Mouse (Mus musculus) heart, embryonic 16.5 days (tissue): ENCODE measurements around the gene Stim2. TPM values are rescaled to one million over a fixed set of nuclear protein-coding genes. Genes with fewer than 3 reads are reported as not detected.

Source experiments
- ATAC-seq: fragments of 200-750 bp; cut with Nextera tagmentation; replicated peaks from 2 replicates; pipeline ENCODE4 v1.8.0; 2017; ENCODE audit warnings: moderate number of reproducible peaks; ENCODE audit not compliant: insufficient read depth, low FRiP score; ENCODE audit errors: extremely low read depth
- H3K27ac ChIP-seq: fragments of 300-500 bp; sonication (generic); 2 replicates; pipeline ENCODE4 v1.5.1; 2014; ENCODE audit warnings: mild to moderate bottlenecking, low read length, control low read depth, moderate library complexity
- H3K27me3 ChIP-seq: fragments of 300-500 bp; sonication (generic); 2 replicates; pipeline ENCODE4 v1.6.1; 2014; ENCODE audit warnings: low read length, mixed read lengths; ENCODE audit not compliant: control insufficient read depth, insufficient read depth
- H3K36me3 ChIP-seq: fragments of 300-500 bp; sonication (generic); 2 replicates; pipeline ENCODE4 v1.6.1; 2014; ENCODE audit not compliant: control insufficient read depth, insufficient read depth
- H3K4me1 ChIP-seq: fragments of 300-500 bp; sonication (generic); 2 replicates; pipeline ENCODE4 v1.6.1; 2014; ENCODE audit warnings: low read length, mixed read lengths; ENCODE audit not compliant: control insufficient read depth, insufficient read depth
- H3K4me2 ChIP-seq: fragments of 300-500 bp; sonication (generic); 2 replicates; pipeline ENCODE4 v1.6.1; 2014; ENCODE audit warnings: low read depth, mild to moderate bottlenecking, control low read depth, low read length
- H3K4me3 ChIP-seq: fragments of 300-500 bp; sonication (generic); 2 replicates; pipeline ENCODE4 v1.5.1; 2014; ENCODE audit warnings: mild to moderate bottlenecking, control low read depth, low read length
- H3K9ac ChIP-seq: fragments of 300-500 bp; sonication (generic); 2 replicates; pipeline ENCODE4 v1.6.1; 2014; ENCODE audit warnings: low read length, control low read depth
- H3K9me3 ChIP-seq: fragments of 300-500 bp; sonication (generic); replicated peaks from 2 replicates; pipeline ENCODE4 v1.6.1; 2016; ENCODE audit warnings: low read length; ENCODE audit not compliant: control insufficient read depth
- whole genome bisulfite sequencing: fragments of 180-500 bp; shearing (Covaris S2); extraction: QIAGEN DNeasy Blood & Tissue Kit; methylation state at CpG from one replicate; pipeline ENCODE4 v1.1.7; 2014; 5-methylcytosine and 5-hydroxymethylcytosine counted together
- polyA plus RNA-seq: library from polyadenylated mRNA; unstranded; fragments of >200 nt; fragmentation: Nextera tagmentation; extraction: Ambion mirVana; gene quantifications from 2 replicates; pipeline ENCODE4 v1.2.1, GENCODE M21; 2015

The Stim2 gene
- polyA plus RNA-seq, 1 experiment from 2014 or later = 7.8 TPM

DNA sequence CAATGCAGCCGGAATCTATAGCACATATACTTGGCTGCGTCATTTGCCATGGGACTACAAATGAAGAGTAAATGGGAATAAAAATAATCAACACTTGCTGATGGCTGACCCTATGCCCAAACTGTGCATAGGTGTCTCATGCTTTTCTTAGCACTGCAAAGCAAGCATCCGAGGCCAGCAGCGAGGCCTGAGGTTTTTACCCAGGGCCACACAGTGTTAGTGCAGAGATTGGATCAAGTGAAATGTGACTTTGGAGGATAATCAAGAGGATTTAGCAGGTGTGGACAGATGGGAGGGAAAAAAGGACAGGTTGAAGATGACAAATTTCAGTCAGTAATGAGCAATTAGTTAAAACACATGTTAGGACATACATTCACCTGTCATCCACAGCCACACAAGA lies 162.3 kb downstream of the Stim2 start:
- H3K36me3 ChIP-seq = no peaks in the 10 kb centered on the region
- WGBS = 84% methylated on average over 4 of the region's 4 CpGs
- no peak for ATAC-seq

DNA sequence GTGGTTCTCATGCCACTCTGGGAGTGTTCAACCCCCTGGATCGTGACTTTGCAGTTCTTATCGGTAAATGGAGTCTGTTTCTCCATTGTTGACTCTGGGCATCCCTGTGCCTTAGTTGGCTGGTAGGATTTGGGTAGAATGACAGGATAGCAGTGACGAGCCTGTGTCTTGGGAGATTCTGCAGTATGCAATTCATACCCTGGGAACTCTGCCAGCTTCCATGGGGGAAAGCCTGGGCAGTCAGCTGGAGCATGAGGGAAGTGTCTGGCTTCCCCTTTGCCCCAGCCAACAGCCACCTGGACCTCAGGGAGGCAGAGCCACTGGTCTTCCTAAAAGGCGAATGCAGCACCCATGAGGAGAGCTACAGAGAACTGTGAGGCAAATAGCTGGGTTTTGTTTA lies 165.6 kb downstream of the Stim2 start:
- Histone ChIP-seq H3K27ac (no peak overlapping the region), H3K4me2 (no peak overlapping the region), H3K9me3 (no peaks in the 10 kb centered on the region), H3K36me3 (no peaks in the 10 kb centered on the region), H3K27me3 (no peaks in the 10 kb centered on the region), H3K4me1 (peaks cover 15% of the 10 kb centered on the region), H3K9ac (no peak overlapping the region), H3K4me3 (no peak overlapping the region)
- 56% methylated on average over 4 of the region's 4 CpGs for WGBS
- ATAC-seq = no peak

More for the DNA sequence above, 162.3 kb downstream of the Stim2 start:
- H3K4me1 ChIP-seq = peaks cover 34% of the 10 kb centered on the region
- no peak overlapping the region for H3K4me3 ChIP-seq
- no peak overlapping the region for H3K27ac ChIP-seq
- H3K4me2 ChIP-seq = no peak overlapping the region
- H3K27me3 ChIP-seq = no peaks in the 10 kb centered on the region
- no peak overlapping the region for H3K9ac ChIP-seq
- H3K9me3 ChIP-seq = no peaks in the 10 kb centered on the region

Other genes starting within 250 kb of the Stim2 start
- 33.7 and 35.3 TPM in 2 replicates for gene Tbc1d19, start 188.9 kb upstream of the Stim2 start, polyA plus RNA-seq